Mouse (Mus musculus) kidney, postnatal 10 days (tissue): ENCODE measurements around the gene Ust.
A peak's percentile ranks its signal among the peaks of the same experiment; 100 is the strongest.

Source experiments
- DNase-seq: peaks from one replicate; pipeline ENCODE4 v3.0.0; 2021; ENCODE audit warnings: mixed read lengths

The Ust gene

DNA sequence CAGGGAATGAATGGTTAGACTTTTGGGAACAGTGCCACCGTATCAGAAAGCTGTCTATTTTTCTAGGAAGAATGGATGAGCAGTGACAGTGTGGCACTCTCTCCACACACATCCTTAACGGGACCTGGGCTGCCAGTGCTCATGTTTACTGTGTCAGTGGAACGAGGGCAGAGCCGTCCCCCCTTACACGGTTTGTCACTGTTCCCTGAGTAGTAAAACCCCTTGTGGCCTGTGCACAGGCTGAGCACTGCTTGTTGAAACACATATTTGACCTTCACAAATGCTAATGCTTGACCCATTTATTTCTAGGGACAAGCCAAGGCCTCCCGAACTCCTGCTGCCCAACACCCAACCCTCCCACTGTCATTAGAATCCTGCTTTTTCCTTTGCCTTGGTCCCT is 209.2 kb downstream of the Ust start:
- no peak for DNase-seq

DNA sequence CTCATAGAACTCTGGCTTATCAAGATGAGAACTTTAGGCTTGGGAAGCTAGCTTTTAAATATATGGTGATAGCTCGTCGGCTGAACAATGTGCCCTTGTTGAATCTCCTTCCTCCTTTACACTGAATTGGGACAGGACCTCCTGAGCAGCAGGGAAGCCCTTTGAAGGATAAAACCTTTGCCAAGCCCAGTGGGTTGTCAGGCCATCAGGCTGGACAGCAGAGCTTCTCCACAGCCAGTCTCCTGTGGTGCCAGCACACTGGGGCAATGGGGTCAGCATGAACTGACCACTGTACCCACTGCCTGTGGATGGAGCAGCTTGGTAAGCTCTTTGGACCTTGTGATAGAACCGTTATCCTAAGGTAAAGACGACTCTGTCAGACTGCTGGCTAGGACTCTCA is 214.4 kb downstream of the Ust start:
- DNase-seq: no peak

DNA sequence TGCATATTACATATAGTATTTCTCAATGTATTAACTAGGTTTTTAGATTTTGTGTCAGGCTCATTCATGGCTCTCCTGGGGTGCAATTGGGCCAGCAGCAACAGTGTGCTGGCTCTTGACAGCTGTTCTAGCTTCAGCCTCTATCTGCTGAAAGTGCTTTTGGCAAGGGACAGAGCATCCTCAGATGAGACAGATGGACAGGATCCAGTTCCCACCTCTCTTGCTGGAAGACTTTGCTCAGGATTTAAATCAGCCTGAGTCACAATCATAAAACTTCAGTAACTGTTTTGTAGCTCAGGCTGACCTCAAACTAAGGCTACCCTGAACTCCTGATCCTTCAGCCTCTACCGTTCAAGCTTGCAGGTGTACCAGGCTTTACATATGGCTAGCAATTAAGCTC is 219.5 kb downstream of the Ust start:
- DNase-seq: no peak

DNA sequence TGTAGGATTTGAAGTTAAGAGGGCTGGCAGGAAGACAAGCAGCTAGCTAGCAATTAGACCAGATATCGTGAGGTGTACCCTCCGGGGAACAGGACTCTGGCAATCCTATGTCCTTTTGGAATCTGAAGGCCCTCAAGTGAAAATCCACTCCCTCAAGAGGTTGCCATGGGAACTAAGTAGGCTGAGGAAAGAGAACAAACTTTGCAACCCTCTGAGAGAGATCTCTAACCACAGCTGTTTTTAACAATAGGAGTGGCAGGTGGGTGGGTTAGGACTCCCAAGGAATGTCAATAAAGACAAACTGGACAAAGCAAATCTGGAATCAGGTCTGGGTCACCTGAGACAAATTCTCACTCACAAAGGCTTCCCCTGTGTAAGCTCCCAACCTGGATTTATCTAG is 221.4 kb downstream of the Ust start:
- DNase-seq: no peak

DNA sequence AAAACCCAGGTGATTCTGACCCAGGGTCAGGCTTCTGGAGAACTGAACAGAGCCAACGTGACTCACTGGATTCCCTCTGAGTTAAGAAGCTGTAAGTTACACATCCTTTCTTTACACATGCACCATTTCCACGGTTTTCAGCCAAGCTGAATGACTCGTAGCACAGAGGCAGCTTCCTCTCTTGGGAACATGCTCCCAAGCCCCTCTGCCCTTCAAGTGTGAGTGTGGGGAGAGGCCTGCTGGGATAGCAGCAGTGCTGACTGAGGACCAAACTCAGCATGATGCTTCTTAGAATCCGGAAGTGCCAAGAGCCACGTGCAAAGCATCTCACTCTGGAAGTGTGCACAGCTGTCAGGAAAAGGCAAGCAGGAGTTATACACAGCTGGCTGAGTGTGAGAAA is 228.0 kb downstream of the Ust start:
- peak; percentile 24 for DNase-seq

DNA sequence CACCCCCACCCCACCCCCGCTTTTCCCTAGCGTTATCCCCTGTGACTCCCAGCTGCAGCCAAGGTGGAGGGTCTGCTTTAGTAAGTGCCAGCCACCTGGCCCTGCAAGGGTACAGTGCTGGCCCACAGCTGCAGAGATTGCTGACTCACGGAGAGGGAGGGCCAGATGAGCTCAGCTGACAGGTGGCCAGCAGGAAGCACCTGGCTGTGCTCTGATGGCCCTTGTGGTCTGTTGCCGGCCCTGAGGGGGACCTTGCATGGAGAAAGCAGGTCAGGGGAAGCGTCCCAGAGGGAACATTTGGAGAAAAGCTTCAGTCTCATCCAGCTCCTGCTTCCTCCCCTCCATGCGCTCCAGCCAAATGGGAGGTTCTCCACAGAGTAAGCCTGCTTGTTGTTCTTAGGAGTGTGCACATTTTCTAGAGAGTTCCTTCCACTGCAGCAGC is 231.3 kb downstream of the Ust start:
- peak; percentile 49 for DNase-seq

DNA sequence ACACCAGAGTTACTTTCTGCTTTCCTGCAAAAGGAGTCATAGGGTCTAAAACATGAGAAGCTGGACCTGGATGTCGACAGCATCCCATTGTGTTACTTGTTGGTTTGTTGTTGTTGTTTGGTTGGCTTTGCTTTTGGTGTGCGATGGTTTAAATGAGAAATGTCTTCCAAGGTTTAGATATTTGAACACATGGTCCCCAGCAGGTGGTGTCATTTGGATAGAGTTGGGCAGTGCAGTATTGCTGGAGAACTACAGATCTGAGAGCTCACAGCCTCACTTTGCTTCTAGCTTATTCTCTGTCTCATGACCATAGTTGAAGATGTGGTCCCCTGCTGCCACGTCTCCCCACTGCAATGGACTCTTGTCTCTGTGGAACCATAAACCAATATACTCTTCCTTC is 234.6 kb downstream of the Ust start:
- DNase-seq: no peak

DNA sequence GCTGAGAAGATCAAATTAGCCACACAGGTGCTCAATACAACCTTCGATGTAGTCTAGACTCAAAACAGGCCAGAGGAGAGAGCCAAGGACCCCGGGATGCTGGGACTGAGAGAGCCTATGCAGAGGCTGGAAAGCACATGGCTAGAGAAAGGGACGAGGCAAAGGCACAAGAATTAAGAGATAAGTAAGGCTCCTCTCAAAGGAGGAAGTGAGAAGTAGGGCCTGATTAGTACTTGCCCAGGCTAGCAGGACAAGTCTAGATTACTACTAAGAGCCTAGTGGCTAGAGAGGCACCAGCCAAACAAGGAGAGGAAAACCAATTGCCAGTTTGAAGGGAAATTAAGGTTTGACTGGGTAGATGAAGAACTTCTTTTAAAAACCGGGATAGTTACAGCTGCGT is 241.5 kb downstream of the Ust start:
- no peak for DNase-seq

DNA sequence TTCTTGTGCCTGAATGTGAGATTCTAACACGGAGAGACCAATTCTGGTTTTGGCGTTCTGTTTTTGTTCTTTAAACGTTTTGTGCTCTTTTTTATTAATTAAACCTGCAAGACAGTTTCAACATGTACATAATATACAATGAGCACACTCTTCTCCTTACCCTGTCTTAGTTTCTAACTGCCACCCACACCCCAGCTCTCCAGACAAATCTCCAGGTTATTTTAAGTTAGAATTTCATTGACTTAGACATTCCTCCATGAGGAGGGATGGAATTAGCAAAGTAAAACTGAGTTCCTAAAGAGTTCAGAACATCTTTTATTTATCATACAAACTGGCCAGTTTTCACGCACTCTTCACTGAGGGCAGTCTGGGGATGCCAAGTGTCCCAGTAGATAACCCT is 248.9 kb downstream of the Ust start:
- no peak for DNase-seq

DNA sequence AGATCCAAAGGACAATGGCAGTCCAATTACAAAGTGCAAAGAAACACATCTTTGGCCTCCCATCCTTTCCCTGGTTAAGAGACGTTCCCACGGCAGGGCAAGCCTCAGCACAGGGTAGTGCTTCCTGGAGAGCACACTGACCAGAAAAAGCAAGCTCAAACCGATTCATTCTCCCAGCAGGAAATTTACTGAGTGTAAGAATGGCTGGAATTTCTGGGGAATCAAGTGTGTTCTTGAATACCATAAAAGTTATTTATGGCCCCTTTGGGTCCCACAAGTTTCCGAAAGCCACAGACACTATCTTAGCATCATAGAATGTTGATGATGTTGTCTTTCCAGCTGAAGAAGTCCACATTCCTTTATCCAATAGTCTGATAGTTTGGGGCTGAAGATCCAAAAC is 258.9 kb downstream of the Ust start:
- DNase-seq: peak; percentile 53

DNA sequence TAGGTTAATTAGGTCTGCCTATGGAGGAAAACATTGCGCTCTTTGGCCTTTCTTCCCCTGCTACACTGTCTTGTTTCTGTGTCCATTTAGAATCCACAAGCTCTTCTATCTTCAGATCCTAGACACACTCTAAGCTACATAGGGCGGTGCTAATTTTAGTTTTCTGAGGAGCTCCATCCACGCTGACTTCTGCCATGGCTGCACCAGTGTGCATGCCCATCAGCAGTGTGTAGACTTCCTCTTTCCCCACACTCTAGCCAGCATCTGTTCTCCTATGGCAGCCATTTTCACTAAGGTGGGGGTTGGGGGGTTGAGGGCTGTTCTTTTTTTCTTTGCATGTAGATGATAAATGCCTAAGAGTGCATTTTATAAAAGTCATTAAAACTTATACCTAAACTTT is 268.6 kb downstream of the Ust start:
- no peak for DNase-seq

DNA sequence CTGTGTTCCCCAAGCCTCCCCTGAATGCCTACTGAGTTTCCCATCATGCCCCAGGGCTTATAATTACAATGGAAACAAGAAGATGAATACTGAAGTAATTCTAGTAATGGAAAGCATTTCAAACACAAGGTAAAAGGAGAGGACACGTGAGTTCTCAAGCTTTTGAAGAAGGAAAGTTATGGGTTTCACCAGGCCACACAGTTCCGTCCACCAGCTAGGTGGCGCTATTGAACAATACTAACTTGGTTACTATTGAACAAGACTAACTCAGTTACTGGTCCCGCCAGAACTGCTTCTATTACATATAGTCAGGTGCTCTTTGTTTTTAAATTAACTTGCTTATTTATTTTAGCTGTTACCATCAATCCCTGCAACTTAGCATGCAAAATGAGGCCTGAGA is 276.3 kb downstream of the Ust start:
- DNase-seq: peak; percentile 84

DNA sequence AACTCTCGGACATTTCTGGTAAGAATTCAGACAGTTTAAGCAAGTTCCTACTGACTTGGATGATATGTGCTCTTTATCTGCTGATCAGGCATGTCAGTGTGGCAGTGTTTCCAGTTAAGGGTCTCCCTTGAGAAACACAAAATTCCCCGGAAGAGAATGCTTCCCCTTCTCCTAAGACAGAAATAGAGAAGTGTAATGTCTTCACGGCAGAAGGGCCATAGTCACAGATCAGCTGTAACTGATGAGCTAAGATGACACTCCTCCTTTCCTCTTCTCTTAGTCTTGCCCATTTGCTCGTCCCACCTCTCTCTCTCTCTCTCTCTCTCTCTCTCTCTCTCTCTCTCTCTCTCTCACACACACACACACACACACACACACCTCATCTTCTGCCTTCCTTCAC is 277.9 kb downstream of the Ust start:
- no peak for DNase-seq

DNA sequence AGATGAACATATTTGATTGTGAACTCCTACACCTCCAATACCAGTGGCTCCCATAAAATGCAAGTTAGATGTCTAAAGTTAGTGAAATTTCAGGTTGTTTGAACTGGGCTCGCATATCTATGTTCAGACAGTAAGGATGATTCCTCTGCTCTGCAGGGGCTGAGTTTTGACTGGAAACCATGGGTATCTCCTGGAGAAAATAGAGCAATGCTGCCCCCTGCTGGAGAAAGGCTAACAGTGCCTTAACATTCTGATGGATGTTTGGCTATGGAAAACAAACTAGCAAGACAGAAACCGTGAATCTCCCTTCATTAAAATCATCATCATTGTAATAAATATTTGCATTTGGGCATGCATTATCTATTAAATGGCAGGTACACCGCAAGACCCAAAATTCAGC is 278.4 kb downstream of the Ust start:
- peak; percentile 88 for DNase-seq

DNA sequence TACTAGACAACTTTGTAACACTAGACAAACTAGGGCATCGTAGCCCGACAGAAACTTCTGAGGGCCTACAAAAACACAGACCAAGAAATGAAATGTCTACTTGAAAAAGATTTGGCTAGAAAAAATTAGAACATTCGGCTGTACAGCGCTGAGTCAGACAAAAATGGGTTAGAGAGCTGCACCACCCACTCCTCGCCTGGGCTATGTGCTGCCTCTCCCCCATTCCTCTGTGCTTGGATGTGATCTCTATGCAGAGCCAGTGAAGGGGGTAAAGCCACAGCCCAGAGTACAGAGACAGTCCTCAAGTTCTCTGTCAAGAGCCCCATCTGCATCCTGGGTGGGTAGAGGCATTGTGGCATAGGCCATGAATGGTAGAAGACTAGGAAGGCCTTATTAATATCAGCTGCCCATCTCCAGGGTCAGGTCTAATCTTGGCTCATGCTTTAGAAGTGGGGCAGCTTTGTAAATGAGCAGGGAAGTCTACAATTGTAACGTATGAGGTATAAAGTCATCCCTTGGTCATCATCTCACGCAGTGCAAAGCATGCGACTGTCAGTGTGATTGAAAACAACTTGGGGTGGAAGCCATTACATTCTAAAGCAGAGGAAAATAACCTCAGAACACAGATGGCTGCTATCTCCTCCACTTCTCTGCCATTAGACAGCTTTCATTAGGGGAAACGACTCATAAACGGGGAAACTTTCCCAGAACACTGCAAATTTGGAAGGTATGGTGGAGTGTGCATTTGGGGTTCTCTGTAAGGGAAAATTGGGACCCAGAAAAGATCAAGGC is 281.6 kb downstream of the Ust start:
- no peak for DNase-seq

DNA sequence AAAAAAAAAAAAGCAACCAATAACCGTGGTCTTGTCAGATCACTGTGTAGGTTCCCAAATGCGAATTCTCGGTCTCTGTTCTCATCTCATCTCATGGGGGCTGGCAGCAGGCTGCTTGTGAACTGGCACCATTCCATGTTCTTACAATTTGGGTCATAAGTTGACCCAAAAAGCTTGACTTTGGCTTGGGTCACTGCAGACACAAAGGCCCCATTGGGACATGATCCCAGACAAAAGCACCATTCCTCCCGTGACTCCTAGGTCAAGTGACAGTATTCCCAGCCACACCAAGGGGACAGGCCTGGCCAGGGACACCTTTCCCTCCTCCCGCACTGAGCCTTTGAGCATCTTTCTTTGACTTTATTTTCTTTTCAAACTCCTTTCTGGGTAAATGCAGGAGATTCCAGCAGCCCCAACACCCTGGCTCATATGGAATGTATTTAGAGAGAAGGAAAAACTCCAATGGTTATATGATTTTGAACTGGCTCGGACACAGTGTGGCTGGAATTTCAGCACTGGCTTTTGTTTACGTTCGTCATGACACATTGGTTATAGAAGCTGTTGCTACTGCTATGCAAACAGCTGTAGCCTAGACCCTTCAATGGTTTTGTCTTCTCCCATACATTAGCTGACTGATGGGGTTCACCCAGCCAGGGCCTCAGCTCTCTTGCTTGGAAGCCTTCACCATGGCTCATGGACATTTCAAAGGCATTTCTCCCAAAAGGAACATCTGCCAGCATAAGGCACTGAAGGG is 285.3 kb downstream of the Ust start:
- no peak for DNase-seq

DNA sequence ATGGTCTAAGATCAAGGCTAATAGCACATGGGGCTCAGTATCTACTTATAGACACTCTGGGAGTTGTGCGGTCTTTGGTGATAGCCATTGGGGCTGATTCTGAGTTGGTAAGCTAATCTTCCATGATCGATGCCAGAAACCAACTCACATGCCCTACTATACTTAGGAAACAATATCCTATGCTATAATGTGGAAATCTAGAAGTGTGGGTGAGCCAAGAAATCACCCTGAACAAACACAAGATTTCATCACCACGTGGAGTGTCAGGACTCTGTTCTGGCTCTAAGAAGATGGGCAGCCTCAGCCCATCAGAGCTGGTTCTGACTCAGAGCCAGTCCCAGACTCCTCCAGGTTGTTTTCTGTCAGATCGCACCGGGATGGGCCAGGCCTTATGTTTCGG is 286.1 kb downstream of the Ust start:
- DNase-seq: no peak

DNA sequence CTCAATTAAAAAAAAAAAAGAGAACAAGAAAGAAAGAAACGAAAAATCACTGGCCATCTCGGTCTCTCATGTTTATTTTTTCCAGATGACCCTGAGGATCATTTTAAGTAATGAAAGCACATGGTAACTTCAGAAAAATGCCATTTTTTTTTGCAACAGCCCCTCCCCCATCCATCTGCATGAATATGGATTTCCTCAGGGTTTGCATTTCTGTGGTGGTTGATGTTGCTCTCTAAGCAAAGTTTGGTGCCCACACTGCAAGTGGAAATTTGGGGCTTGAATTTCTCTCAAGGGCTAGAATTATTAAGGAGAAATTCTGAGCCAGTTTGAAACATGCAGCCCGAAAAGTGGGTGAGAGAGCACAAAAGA is 290.3 kb downstream of the Ust start:
- no peak for DNase-seq

DNA sequence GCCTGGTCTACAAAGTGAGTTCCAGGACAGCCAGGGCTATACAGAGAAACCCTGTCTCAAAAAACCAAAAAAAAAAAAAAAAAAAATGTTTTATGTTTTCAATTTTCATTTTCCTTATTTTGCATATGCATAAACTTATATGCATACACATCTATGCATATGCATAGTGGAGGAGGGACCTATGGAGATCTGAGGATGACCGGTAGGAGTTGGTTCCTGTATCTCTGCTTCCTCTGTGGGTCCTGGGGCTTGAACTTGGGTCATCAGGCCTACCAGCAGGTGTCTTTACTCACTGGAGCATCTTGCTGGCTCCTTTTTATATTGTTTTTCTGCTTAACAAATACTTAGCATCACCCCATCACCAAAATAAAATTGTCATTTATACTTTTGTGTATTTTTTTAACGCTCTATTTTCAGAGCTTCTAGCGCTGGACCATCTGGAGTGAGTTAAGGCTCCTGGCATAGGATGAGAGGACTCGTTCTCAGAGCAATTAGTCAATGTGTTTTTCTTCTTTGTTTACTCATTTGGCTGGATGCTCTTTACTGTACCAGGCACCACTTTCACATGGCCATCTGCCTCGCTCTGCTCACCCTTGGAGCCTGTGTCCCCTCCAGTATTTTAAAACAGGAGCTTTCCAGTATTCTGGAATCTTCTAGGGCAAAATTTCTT is 290.8 kb downstream of the Ust start:
- peak; percentile 34 for DNase-seq

DNA sequence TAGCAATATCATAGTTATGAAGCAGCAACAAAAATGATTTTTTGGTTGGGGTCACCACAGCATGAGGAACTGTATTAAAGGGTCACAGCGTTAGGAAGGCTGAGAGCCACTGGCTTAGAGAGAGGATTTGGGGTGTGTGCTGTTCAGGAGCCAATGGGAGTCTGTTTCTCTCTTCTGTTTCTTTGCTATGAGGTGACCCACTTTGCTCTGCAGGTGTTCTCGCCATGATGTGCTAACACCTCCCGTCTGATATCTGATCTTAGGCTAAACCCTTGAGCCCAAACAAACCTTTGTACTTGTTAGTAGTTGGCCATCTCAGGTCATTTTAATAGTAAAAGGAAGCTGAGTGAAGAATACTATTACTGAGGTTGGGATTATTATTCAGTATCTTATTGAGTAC is 292.0 kb downstream of the Ust start:
- DNase-seq: no peak

DNA sequence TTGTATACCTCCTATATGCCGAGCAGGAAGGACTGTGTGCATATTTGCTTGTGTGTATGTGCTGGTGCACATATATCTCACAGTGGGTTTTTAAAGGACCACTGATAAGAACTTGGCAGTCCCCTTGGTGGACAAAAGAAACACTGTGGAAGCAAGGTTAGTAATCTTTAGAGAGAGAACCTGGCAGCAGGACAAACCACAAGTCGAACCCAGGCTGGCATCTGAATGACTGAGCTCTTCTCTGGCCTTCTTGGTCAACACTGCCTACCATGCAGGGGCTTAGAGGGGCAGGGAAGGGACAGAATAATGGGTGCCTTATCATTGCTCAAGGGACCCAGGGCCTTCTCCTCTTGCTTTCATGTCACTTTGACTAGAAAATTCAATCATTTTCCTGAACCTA is 294.0 kb downstream of the Ust start:
- DNase-seq: no peak

DNA sequence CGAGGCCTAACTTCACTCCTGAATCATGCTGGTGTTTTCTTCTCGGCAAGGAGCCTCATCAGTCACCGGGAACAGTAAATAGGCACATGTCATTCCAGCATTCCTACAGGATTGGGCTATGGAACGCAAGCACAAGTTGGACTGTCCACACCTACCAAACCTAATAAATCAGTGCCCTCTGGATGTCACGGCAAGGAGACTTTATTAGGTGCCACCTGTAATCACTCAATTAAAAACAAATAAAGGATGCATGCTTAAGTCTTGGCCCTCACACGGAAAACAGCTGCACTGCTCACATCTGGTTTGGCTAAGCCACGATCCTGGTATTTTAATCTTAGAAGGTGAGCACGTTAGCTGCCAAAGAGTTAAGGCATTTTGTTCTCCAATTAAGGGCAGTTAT is 294.6 kb downstream of the Ust start:
- DNase-seq: no peak

DNA sequence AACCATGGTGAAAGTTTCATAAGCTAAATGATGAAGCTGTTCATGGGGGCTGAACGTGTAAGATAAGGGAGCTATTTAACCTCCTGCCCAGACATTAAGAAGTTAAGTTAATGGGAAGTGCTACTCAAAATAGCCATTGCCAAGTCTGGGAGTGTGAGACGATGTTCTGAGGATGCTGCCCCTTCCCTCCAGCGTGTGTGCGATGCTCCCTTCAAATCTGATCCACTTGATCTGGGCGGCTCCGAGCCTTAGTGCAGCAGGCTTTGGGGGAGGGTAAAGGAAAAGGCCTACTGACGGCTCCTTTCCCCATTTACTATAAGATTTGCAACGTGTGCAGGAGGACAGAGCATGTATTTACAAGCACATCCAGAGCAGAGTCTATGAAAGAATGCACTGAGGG is 301.7 kb downstream of the Ust start:
- DNase-seq: no peak

DNA sequence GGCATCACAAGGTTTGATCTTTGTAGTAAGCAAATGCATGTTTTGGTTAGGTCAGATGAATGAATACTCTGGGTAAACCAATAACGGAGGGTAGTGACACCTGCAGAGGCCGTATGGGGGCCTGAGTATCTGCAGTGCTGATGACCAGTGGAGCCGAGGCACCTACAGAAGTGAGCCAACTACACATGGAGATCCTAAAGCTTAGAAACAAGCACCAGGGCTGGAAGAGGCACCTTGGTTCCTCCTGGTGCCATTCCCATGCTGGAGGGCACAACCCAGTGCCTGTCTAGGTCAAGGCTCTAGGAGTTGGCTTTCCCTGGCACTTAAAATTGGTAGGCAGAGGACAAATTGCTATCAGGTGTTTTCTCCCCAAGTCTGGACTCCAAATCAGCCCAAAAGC is 303.4 kb downstream of the Ust start:
- DNase-seq: no peak
